Mouse (Mus musculus): Measurements from ENCODE around the gene Podxl2.

The Podxl2 gene

GRCm38 (mm10) chr6:88827395-88828205 is 47.2 kb downstream of the Podxl2 start:
- DNase-seq = peak in 1 of 2 experiments; percentile 46

- DNase-seq = no peak
Measured at GRCm38 (mm10) chr6:88826965-88827364, 47.9 kb downstream of the Podxl2 start.

GRCm38 (mm10) chr6:88826545-88826944 is 48.3 kb downstream of the Podxl2 start:
- peak in 1 of 2 experiments; percentile 45 for DNase-seq

- DNase-seq = peak in 1 of 2 experiments; percentile 9
Measured at GRCm38 (mm10) chr6:88826088-88826487, 48.8 kb downstream of the Podxl2 start.

GRCm38 (mm10) chr6:88824183-88824582 is 50.7 kb downstream of the Podxl2 start:
- peak in 1 of 2 experiments; percentile 22 for DNase-seq

GRCm38 (mm10) chr6:88821901-88822300 is 52.9 kb downstream of the Podxl2 start:
- peak; percentile 84 to 88 for DNase-seq

- no peak for DNase-seq
Measured at GRCm38 (mm10) chr6:88821294-88821693, 53.5 kb downstream of the Podxl2 start.

GRCm38 (mm10) chr6:88820853-88821252 is 54.0 kb downstream of the Podxl2 start:
- no peak for DNase-seq

- no peak for DNase-seq
Measured at GRCm38 (mm10) chr6:88816913-88817312, 57.9 kb downstream of the Podxl2 start.

- DNase-seq = no peak
Measured at GRCm38 (mm10) chr6:88815489-88815888, 59.4 kb downstream of the Podxl2 start.

- DNase-seq = no peak
Measured at GRCm38 (mm10) chr6:88815036-88815435, 59.8 kb downstream of the Podxl2 start.

GRCm38 (mm10) chr6:88813832-88814231 is 61.0 kb downstream of the Podxl2 start:
- DNase-seq = no peak

GRCm38 (mm10) chr6:88812886-88813285 is 62.0 kb downstream of the Podxl2 start:
- peak; percentile 53 to 68 for DNase-seq

- DNase-seq = no peak
Measured at GRCm38 (mm10) chr6:88811880-88812400, 62.9 kb downstream of the Podxl2 start.

- DNase-seq = no peak
Measured at GRCm38 (mm10) chr6:88811396-88811795, 63.4 kb downstream of the Podxl2 start.

- no peak for DNase-seq
Measured at GRCm38 (mm10) chr6:88810291-88810690, 64.6 kb downstream of the Podxl2 start.

- no peak for DNase-seq
Measured at GRCm38 (mm10) chr6:88809091-88810037, 65.5 kb downstream of the Podxl2 start.

GRCm38 (mm10) chr6:88804966-88805577 is 69.8 kb downstream of the Podxl2 start:
- DNase-seq = no peak

GRCm38 (mm10) chr6:88803957-88804695 is 70.7 kb downstream of the Podxl2 start:
- DNase-seq = no peak

GRCm38 (mm10) chr6:88803051-88803450 is 71.8 kb downstream of the Podxl2 start:
- DNase-seq = no peak

- DNase-seq = peak; percentile 88
Measured at GRCm38 (mm10) chr6:88800735-88801134, 74.1 kb downstream of the Podxl2 start.

GRCm38 (mm10) chr6:88800191-88800590 is 74.7 kb downstream of the Podxl2 start:
- DNase-seq = no peak

All from cerebellum, postnatal 36 days (tissue).